Mouse (Mus musculus): ENCODE data around the gene Ypel2. TPM values are rescaled to one million over a fixed set of nuclear protein-coding genes. Genes with fewer than 3 reads are reported as not detected.
"Not testable (repeated sequence)": the region's sequence is repeated elsewhere in the genome, so short reads cannot be mapped to it uniquely, and the experiment has no call there.

Gene Ypel2
- 3.4 and 4.7 TPM in 2 replicates for polyA plus RNA-seq (2011; ENCODE audit: insufficient read depth, insufficient read length, low replicate concordance, missing spikeins)

GRCm38 (mm10) chr11:86993041-86994037 is at the start of gene Ypel2:
Gene Ypel2 (minus strand): TSS chr11:86993707.
- Histone ChIP-seq H3K4me1 (ENCODE audit: control insufficient read depth, insufficient read depth, low read length) (no peaks in the 10 kb centered on the region; the same call in 1 of the 2 replicates), H3K4me3 (replicated peaks; ENCODE audit: control insufficient read depth, low read depth, low read length) (peak within 1 kb of the TSS; percentile 91), H3K27ac (ENCODE audit: control insufficient read depth, insufficient read depth, low read depth, low read length, poor library complexity) (peak within 1 kb of the TSS; percentile 71)
- under 1% methylated on average over 96 of the region's 96 CpGs for WGBS
- TF ChIP-seq POLR2A (IDR thresholded peaks at IDR 0.05; ENCODE audit: borderline replicate concordance, control insufficient read depth, low read depth, low read length), result no peak

- Histone ChIP-seq H3K4me1 (ENCODE audit: control insufficient read depth, insufficient read depth, low read length) (no peaks in the 10 kb centered on the region), H3K4me3 (replicated peaks; ENCODE audit: control insufficient read depth, low read depth, low read length) (no peak overlapping the region), H3K27ac (ENCODE audit: control insufficient read depth, insufficient read depth, low read depth, low read length, poor library complexity) (no peak overlapping the region)
- 67% methylated on average over 3 of the region's 3 CpGs for WGBS
- TF ChIP-seq CTCF (IDR thresholded peaks at IDR 0.05; ENCODE audit: control insufficient read depth, insufficient read depth, low read length), result no peak
- TF ChIP-seq POLR2A (IDR thresholded peaks at IDR 0.05; ENCODE audit: borderline replicate concordance, control insufficient read depth, low read depth, low read length), result no peak
Measured at GRCm38 (mm10) chr11:87043052-87043451, 49.5 kb upstream of the Ypel2 start.

- Histone ChIP-seq H3K4me3 (replicated peaks; ENCODE audit: control insufficient read depth, low read depth, low read length) (no peak overlapping the region), H3K27ac (ENCODE audit: control insufficient read depth, insufficient read depth, low read depth, low read length, poor library complexity) (no peak overlapping the region), H3K4me1 (ENCODE audit: control insufficient read depth, insufficient read depth, low read length) (no peaks in the 10 kb centered on the region)
- TF ChIP-seq CTCF (IDR thresholded peaks at IDR 0.05; ENCODE audit: control insufficient read depth, insufficient read depth, low read length) (no peak), POLR2A (IDR thresholded peaks at IDR 0.05; ENCODE audit: borderline replicate concordance, control insufficient read depth, low read depth, low read length) (no peak)
- WGBS, result 57% methylated on average over 9 of the region's 9 CpGs
Measured at GRCm38 (mm10) chr11:87039307-87039963, 45.9 kb upstream of the Ypel2 start.

- WGBS, result 72% methylated on average over 4 of the region's 4 CpGs
- no peaks in the 10 kb centered on the region; the same call in 1 of the 2 replicates for H3K4me1 ChIP-seq (ENCODE audit: control insufficient read depth, insufficient read depth, low read length)
- H3K4me3 ChIP-seq (replicated peaks; ENCODE audit: control insufficient read depth, low read depth, low read length), result no peak overlapping the region
- TF ChIP-seq CTCF (IDR thresholded peaks at IDR 0.05; ENCODE audit: control insufficient read depth, insufficient read depth, low read length) (peak; percentile 34; the same call in 1 of the 2 replicates), POLR2A (IDR thresholded peaks at IDR 0.05; ENCODE audit: borderline replicate concordance, control insufficient read depth, low read depth, low read length) (no peak)
- no peak overlapping the region for H3K27ac ChIP-seq (ENCODE audit: control insufficient read depth, insufficient read depth, low read depth, low read length, poor library complexity)
Measured at GRCm38 (mm10) chr11:87036180-87036579, 42.7 kb upstream of the Ypel2 start.

GRCm38 (mm10) chr11:87028212-87028611 is 34.7 kb upstream of the Ypel2 start:
- H3K4me1 ChIP-seq (ENCODE audit: control insufficient read depth, insufficient read depth, low read length), result no peaks in the 10 kb centered on the region; the same call in 1 of the 2 replicates

GRCm38 (mm10) chr11:87026096-87026875 is 32.8 kb upstream of the Ypel2 start:
- WGBS, result 59% methylated on average over 9 of the region's 9 CpGs
- no peaks in the 10 kb centered on the region; the same call in 1 of the 2 replicates for H3K4me1 ChIP-seq (ENCODE audit: control insufficient read depth, insufficient read depth, low read length)
- H3K27ac ChIP-seq (ENCODE audit: control insufficient read depth, insufficient read depth, low read depth, low read length, poor library complexity), result no peak overlapping the region
- TF ChIP-seq CTCF (IDR thresholded peaks at IDR 0.05; ENCODE audit: control insufficient read depth, insufficient read depth, low read length) (no peak), POLR2A (IDR thresholded peaks at IDR 0.05; ENCODE audit: borderline replicate concordance, control insufficient read depth, low read depth, low read length) (no peak)
- no peak overlapping the region for H3K4me3 ChIP-seq (replicated peaks; ENCODE audit: control insufficient read depth, low read depth, low read length)

More at GRCm38 (mm10) chr11:87028212-87028611, 34.7 kb upstream of the Ypel2 start:
- 84% methylated on average over 3 of the region's 3 CpGs for WGBS
- H3K27ac ChIP-seq (ENCODE audit: control insufficient read depth, insufficient read depth, low read depth, low read length, poor library complexity), result no peak overlapping the region
- no peak overlapping the region for H3K4me3 ChIP-seq (replicated peaks; ENCODE audit: control insufficient read depth, low read depth, low read length)
- TF ChIP-seq POLR2A (IDR thresholded peaks at IDR 0.05; ENCODE audit: borderline replicate concordance, control insufficient read depth, low read depth, low read length) (no peak), CTCF (IDR thresholded peaks at IDR 0.05; ENCODE audit: control insufficient read depth, insufficient read depth, low read length) (no peak)

GRCm38 (mm10) chr11:87025351-87025750 is 31.8 kb upstream of the Ypel2 start:
- H3K4me1 ChIP-seq (ENCODE audit: control insufficient read depth, insufficient read depth, low read length), result no peaks in the 10 kb centered on the region; the same call in 1 of the 2 replicates
- no peak overlapping the region for H3K4me3 ChIP-seq (replicated peaks; ENCODE audit: control insufficient read depth, low read depth, low read length)
- no peak for TF ChIP-seq CTCF (IDR thresholded peaks at IDR 0.05; ENCODE audit: control insufficient read depth, insufficient read depth, low read length)
- no peak for TF ChIP-seq POLR2A (IDR thresholded peaks at IDR 0.05; ENCODE audit: borderline replicate concordance, control insufficient read depth, low read depth, low read length)
- H3K27ac ChIP-seq (ENCODE audit: control insufficient read depth, insufficient read depth, low read depth, low read length, poor library complexity), result no peak overlapping the region
- WGBS, result 48% methylated on average over 3 of the region's 3 CpGs

GRCm38 (mm10) chr11:87023240-87023639 is 29.7 kb upstream of the Ypel2 start:
- 84% methylated on average over 8 of the region's 8 CpGs for WGBS
- not testable (repeated sequence) for H3K4me1 ChIP-seq (ENCODE audit: control insufficient read depth, insufficient read depth, low read length); H3K27ac ChIP-seq (ENCODE audit: control insufficient read depth, insufficient read depth, low read depth, low read length, poor library complexity)

More at GRCm38 (mm10) chr11:87023240-87023639, 29.7 kb upstream of the Ypel2 start:
- not testable (repeated sequence) for H3K4me3 ChIP-seq (replicated peaks; ENCODE audit: control insufficient read depth, low read depth, low read length)
